Mouse (Mus musculus): ENCODE data around the gene Peli1.

Gene Peli1

DNA sequence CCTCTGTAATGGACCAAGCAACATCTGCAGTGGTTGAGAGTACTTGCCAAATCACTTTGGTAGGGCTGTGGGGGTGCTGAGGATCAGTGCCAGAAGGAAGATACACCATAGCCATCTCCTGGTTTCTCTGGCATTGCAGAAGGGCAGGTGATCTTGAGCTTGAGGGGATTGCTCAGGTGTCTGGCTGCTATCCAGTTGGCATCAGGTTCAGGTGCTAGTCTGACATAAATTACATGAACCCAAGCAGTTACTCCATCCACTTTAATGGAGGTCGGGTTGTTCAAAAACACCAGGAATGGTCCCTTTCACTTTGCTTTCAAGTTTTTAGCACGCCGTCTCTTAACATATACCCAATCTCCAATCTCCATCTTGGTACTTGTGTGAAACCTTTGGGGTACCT lies 103.8 kb downstream of the Peli1 start:
- no peak for DNase-seq (ENCODE audit: low spot score)
